Mouse (Mus musculus) erythroblast, embryonic 14.5 days (primary cell): ENCODE results near the gene Slc1a3.

Source experiments
- GATA1 ChIP-seq: IDR thresholded peaks from 2 replicates; pipeline ENCODE4 v1.6.1; 2012; ENCODE audit warnings: low read length, inconsistent platforms, mixed read lengths
- TAL1 ChIP-seq: IDR thresholded peaks from 3 replicates; pipeline ENCODE4 v1.6.1; 2012; ENCODE audit warnings: low read length, inconsistent platforms, mixed read lengths

- TF ChIP-seq GATA1 (no peak), TAL1 (no peak)
Measured at GRCm38 (mm10) chr15:8675616-8676015, 34.9 kb downstream of the Slc1a3 start.
